Mouse (Mus musculus) intestine, postnatal 0 days (tissue): ENCODE results near the gene Acvr2b. TPM values are rescaled to one million over a fixed set of nuclear protein-coding genes. Genes with fewer than 3 reads are reported as not detected.
A peak's percentile ranks its signal among the peaks of the same experiment; 100 is the strongest.

ENCODE experiments used
- ATAC-seq: fragments of 200-750 bp; cut with Nextera tagmentation; 2 replicates; pipeline ENCODE4 v1.8.0; 2017; ENCODE audit warnings: mild to moderate bottlenecking, moderate TSS enrichment, moderate library complexity
- H3K27ac ChIP-seq: fragments of 300-500 bp; sonication (generic); 2 replicates; pipeline ENCODE4 v1.5.1; 2014; ENCODE audit warnings: mild to moderate bottlenecking, low read depth, low read length, moderate library complexity
- H3K27me3 ChIP-seq: fragments of 300-500 bp; sonication (generic); replicated peaks from 2 replicates; pipeline ENCODE4 v1.6.1; 2014; ENCODE audit warnings: low read length, mixed read lengths; ENCODE audit not compliant: control insufficient read depth, insufficient read depth
- H3K36me3 ChIP-seq: fragments of 300-500 bp; sonication (generic); 2 replicates; pipeline ENCODE4 v1.6.1; 2014; ENCODE audit warnings: mild to moderate bottlenecking, moderate library complexity; ENCODE audit not compliant: control insufficient read depth, insufficient read depth
- H3K4me1 ChIP-seq: fragments of 300-500 bp; sonication (generic); replicated peaks from 2 replicates; pipeline ENCODE4 v1.6.1; 2014; ENCODE audit warnings: antibody characterized with exemption, low read length, mixed read lengths; ENCODE audit not compliant: control insufficient read depth, insufficient read depth
- H3K4me2 ChIP-seq: fragments of 300-500 bp; sonication (generic); replicated peaks from 2 replicates; pipeline ENCODE4 v1.6.1; 2014; ENCODE audit warnings: low read depth, mild to moderate bottlenecking, moderate library complexity
- H3K4me3 ChIP-seq: fragments of 300-500 bp; sonication (generic); 2 replicates; pipeline ENCODE4 v1.5.1; 2014; ENCODE audit warnings: low read depth, low read length
- H3K9ac ChIP-seq: fragments of 300-500 bp; sonication (generic); 2 replicates; pipeline ENCODE4 v1.6.1; 2014; ENCODE audit warnings: mild to moderate bottlenecking, low read depth, low read length
- H3K9me3 ChIP-seq: fragments of 300-500 bp; sonication (generic); 2 replicates; pipeline ENCODE4 v1.6.1; 2016; ENCODE audit warnings: mixed run types; ENCODE audit not compliant: control insufficient read depth
- CTCF ChIP-seq: sonication (generic); IDR thresholded peaks from 2 replicates; pipeline ENCODE4 v1.5.1; 2016; ENCODE audit warnings: low read depth, mild to moderate bottlenecking, control low read depth, antibody characterized with exemption, moderate library complexity
- WGBS: fragments of 180-500 bp; shearing (Covaris S2); extraction: QIAGEN DNeasy Blood & Tissue Kit; methylation state at CpG from one replicate; pipeline ENCODE4 v1.1.7; 2014; 5-methylcytosine and 5-hydroxymethylcytosine counted together
- polyA plus RNA-seq: library from polyadenylated mRNA; unstranded; fragments of >200 nt; fragmentation: Nextera tagmentation; extraction: Ambion mirVana; gene quantifications from 2 replicates; pipeline ENCODE4 v1.2.1, GENCODE M21; 2015

Gene Acvr2b
- polyA plus RNA-seq, 1 experiment from 2014 or later: 5.8 TPM

GRCm38 (mm10) chr9:119402253-119403235 is 626 bp downstream of the Acvr2b start:
- Histone ChIP-seq H3K9me3 (no peaks in the 10 kb centered on the region), H3K9ac (peak overlapping the region; percentile 95), H3K4me3 (peak overlapping the region; percentile 85), H3K4me2 (peak overlapping the region; percentile 99), H3K4me1 (0 out of 2 replicates have a peak, but pooled peaks cover 3% of the 10 kb centered on the region), H3K27me3 (no peaks in the 10 kb centered on the region), H3K36me3 (no peaks in the 10 kb centered on the region), H3K27ac (peak overlapping the region; percentile 98)
- WGBS: under 1% methylated on average over 108 of the region's 127 CpGs
- TF ChIP-seq CTCF: no peak
- ATAC-seq: peak; percentile 62

- Histone ChIP-seq H3K9me3 (no peaks in the 10 kb centered on the region), H3K27me3 (no peaks in the 10 kb centered on the region), H3K4me2 (peak overlapping the region; percentile 99), H3K27ac (no peak overlapping the region), H3K9ac (peak overlapping the region; percentile 95), H3K4me3 (peak overlapping the region; percentile 85), H3K4me1 (0 out of 2 replicates have a peak, but pooled peaks cover 3% of the 10 kb centered on the region), H3K36me3 (no peaks in the 10 kb centered on the region)
- no peak for ATAC-seq
- TF ChIP-seq CTCF: no peak
- 1% methylated on average over 26 of the region's 26 CpGs for WGBS
These were observed 1.3 kb downstream of the Acvr2b start for GRCm38 (mm10) chr9:119403236-119403641.

GRCm38 (mm10) chr9:119404090-119404489 is 2.2 kb downstream of the Acvr2b start:
- Histone ChIP-seq H3K9ac (no peak overlapping the region), H3K4me1 (0 out of 2 replicates have a peak, but pooled peaks cover 3% of the 10 kb centered on the region), H3K9me3 (no peaks in the 10 kb centered on the region), H3K36me3 (no peaks in the 10 kb centered on the region), H3K4me2 (peak overlapping the region; percentile 99), H3K27ac (no peak overlapping the region), H3K27me3 (no peaks in the 10 kb centered on the region), H3K4me3 (no peak overlapping the region)
- TF ChIP-seq CTCF: no peak
- no peak for ATAC-seq
- 83% methylated on average over 5 of the region's 5 CpGs for WGBS

GRCm38 (mm10) chr9:119407884-119408283 is 6.0 kb downstream of the Acvr2b start:
- no peak overlapping the region for H3K4me3 ChIP-seq
- 0 out of 2 replicates have a peak, but pooled peaks cover 4% of the 10 kb centered on the region for H3K9me3 ChIP-seq
- H3K36me3 ChIP-seq: no peaks in the 10 kb centered on the region
- no peak overlapping the region for H3K9ac ChIP-seq
- H3K27me3 ChIP-seq: no peaks in the 10 kb centered on the region
- no peak for ATAC-seq
- no peak overlapping the region for H3K4me2 ChIP-seq
- 64% methylated on average over 15 of the region's 15 CpGs for WGBS
- no peak overlapping the region for H3K27ac ChIP-seq
- no peak for TF ChIP-seq CTCF
- 0 out of 2 replicates have a peak, but pooled peaks cover 3% of the 10 kb centered on the region for H3K4me1 ChIP-seq

- 72% methylated on average over 11 of the region's 11 CpGs for WGBS
- no peak for TF ChIP-seq CTCF
- H3K4me3 ChIP-seq: no peak overlapping the region
- H3K36me3 ChIP-seq: no peaks in the 10 kb centered on the region
- no peak overlapping the region for H3K9ac ChIP-seq
- no peak for ATAC-seq
- no peak overlapping the region for H3K27ac ChIP-seq
- H3K4me2 ChIP-seq: no peak overlapping the region
- no peaks in the 10 kb centered on the region for H3K4me1 ChIP-seq
- H3K27me3 ChIP-seq: no peaks in the 10 kb centered on the region
- H3K9me3 ChIP-seq: 0 out of 2 replicates have a peak, but pooled peaks cover 4% of the 10 kb centered on the region
These were observed 7.2 kb downstream of the Acvr2b start for GRCm38 (mm10) chr9:119408898-119409664.

- H3K27me3 ChIP-seq: no peaks in the 10 kb centered on the region
- H3K4me2 ChIP-seq: no peak overlapping the region
- 78% methylated on average over 5 of the region's 5 CpGs for WGBS
- H3K9me3 ChIP-seq: 0 out of 2 replicates have a peak, but pooled peaks cover 4% of the 10 kb centered on the region
- H3K36me3 ChIP-seq: no peaks in the 10 kb centered on the region
- TF ChIP-seq CTCF: no peak
- no peaks in the 10 kb centered on the region for H3K4me1 ChIP-seq
- H3K4me3 ChIP-seq: no peak overlapping the region
- H3K9ac ChIP-seq: no peak overlapping the region
- ATAC-seq: no peak
- H3K27ac ChIP-seq: no peak overlapping the region
These were observed 7.9 kb downstream of the Acvr2b start for GRCm38 (mm10) chr9:119409864-119410263.
